Mouse (Mus musculus): ENCODE results near the gene Kazald1. TPM values are rescaled to one million over a fixed set of nuclear protein-coding genes. Genes with fewer than 3 reads are reported as not detected.

Kazald1 gene
- total RNA-seq, 2 experiments from 2014 or later: 1.6 to 2.0 TPM

DNA sequence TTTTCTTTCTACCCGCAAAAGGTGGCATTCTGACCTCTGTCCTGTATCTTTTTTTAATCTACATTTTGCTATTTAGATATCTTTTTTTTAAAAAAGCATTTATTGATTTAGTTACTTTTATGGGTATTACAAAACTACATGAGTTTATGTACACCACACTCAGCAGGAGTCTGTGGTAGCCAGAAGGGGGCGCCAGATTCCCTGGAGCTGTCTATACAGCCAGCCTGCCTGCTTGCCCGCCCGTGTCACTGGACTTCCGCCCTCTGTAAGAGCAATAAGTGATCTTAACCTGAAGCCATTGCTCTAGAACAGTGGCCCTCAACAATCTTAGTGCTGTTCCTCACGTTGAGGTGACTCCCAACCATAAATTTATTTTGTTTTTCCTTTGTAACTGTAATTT lies 37.4 kb downstream of the Kazald1 start:
- DNase-seq (ENCODE audit: extremely low spot score in 1 of 2, low spot score in 2 of 2): no peak
- intact Hi-C loops (cut with DNase I): loop anchor here (10.0 kb wide), 1 partner anchor 52 kb away; no protein-coding TSS in a partner anchor

DNA sequence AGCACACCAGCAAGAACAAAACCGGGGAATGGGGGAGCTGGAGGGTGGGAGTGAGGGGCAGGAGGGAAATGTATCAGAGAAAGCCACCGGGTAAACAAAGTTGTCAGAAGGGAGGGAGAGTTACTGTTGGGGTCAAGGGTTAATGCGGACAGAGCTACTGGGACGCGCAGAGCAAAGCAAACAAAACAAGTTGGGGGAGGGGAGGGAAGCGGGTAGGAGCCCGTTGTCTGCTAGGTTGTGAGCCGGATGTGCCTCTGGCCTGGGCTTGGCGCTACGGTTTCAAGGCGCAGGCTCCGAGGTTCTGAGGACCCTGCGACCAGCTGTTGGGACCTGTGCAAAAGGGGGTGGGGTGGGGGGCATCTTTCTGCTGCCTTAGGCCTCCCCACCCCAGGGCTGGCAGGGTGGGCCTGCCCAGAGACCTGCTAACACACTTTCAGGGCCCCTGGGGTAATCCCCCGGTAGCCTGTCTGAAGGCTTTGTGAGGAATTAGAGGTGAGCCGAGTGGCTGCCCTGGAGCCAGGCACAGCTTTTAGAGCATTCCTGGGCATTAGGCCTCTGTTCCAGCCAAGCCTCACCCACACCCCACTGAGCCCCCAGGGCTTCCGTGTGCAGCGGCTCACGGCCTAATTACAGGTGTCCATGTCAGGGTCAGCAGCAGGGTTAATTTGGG lies 38.9 kb downstream of the Kazald1 start:
- intact Hi-C loops (cut with DNase I): loop anchor here (10.0 kb wide), 1 partner anchor 51 kb away; no protein-coding TSS in a partner anchor
- DNase-seq (ENCODE audit: extremely low spot score in 1 of 2, low spot score in 2 of 2): no peak

DNA sequence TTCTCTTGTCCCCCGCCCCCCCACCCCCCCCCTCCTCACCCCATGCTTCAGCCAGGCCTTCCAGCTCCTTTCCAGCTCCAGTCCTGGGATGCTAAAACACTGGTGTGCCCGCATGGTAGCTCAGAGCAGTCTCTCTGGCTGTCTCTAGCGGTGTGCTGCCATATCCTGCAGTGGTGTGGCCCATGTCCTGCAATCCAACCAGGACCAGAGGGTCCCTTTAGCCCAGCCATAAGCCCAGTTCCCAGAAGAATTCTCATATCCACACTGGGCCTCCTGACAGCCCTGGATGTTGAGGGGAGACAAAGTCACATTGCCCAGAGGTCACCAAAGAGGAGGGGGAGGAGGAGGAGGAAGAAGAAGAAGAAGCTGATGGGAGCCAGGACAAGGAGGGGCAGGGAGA lies 39.7 kb downstream of the Kazald1 start:
- no peak for DNase-seq (ENCODE audit: extremely low spot score in 1 of 2, low spot score in 2 of 2)
- intact Hi-C loops (cut with DNase I): loop anchor here (10.0 kb wide), 1 partner anchor 50 kb away; no protein-coding TSS in a partner anchor

DNA sequence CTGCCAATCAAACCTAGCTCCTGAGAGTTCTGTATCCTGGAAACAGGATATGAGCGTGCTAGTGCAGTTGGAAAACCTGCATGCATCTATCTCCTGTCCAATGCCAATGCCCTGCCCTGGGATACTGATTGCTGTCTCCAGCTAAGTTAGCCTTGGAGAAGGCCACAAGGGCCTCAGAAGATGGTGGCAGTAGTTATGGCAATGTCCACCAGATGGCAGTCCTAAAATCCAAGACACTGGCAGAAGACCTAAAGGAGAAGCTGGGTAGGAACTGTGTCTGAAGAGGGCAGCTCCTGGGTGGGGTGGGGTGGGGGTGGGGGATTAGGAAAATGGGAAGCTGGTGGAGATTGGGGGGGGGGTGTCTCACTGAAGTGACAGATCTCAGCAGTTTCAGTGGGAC lies 41.8 kb downstream of the Kazald1 start:
- DNase-seq (ENCODE audit: extremely low spot score in 1 of 2, low spot score in 2 of 2): peak in 1 of 2 experiments; percentile 28
- intact Hi-C loops (cut with DNase I): loop anchor here (10.0 kb wide), 1 partner anchor 48 kb away; no protein-coding TSS in a partner anchor

Other genes starting within 250 kb of the Kazald1 start
- gene Slf2, start 144.1 kb upstream of the Kazald1 start, total RNA-seq (2021): 10 to 100 TPM; 29.9 to 30.4 TPM
- gene Sema4g, start 86.1 kb upstream of the Kazald1 start, total RNA-seq (2021): 10 to 100 TPM; 59.6 to 62.9 TPM
- gene Twnk, start 69.6 kb upstream of the Kazald1 start, total RNA-seq (2021): 10 to 100 TPM; 11.7 to 12.2 TPM
- gene Mrpl43, start 68.8 kb upstream of the Kazald1 start, total RNA-seq (2021): 10 to 100 TPM; 48.1 to 50.1 TPM
- gene Lzts2, start 60.8 kb upstream of the Kazald1 start, total RNA-seq (2021): 10 to 100 TPM; 24.5 to 25.6 TPM
- 1 to 10 TPM; 4.1 to 4.7 TPM for gene Pdzd7, start 29.5 kb upstream of the Kazald1 start, total RNA-seq (2021)
- gene Sfxn3, start 27.7 kb upstream of the Kazald1 start, total RNA-seq (2021): 100 to 1,000 TPM; 116 to 122 TPM
- gene Tlx1, start 75.4 kb downstream of the Kazald1 start, total RNA-seq (2021): not detected
- not detected for gene Lbx1, start 160.6 kb downstream of the Kazald1 start, total RNA-seq (2021)

Data from left cerebral cortex, postnatal 10 days (tissue).